Mouse (Mus musculus): ENCODE results near the gene Col5a1.

Gene Col5a1

DNA sequence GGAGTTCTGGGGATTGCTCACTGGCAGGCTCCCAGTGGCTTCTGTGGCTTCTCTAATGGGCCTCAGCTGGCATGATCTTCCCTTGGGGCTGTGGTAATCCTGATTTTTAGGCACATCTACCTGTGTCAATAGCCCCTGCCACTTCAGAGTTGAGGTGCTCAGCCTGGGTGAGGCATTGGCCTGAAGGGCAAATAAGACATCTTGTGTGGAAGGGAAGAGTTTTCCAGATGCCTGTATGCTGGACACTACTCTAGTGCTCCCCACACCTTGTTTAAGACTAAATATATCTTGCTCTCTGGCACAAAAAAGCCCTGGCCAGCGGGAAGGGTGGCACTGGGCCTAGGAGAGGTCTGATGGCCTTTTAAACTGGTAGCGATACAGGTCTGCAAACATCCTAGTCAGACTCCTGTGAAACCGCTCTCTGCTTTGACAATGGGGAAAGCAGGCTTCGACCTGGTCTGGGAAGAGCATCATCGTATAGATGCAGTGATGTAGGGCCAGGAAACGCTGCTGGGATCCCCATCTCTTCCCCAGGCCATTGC lies 33.2 kb downstream of the Col5a1 start:
- no peak for DNase-seq (ENCODE audit: low spot score in 2 of 2)

DNA sequence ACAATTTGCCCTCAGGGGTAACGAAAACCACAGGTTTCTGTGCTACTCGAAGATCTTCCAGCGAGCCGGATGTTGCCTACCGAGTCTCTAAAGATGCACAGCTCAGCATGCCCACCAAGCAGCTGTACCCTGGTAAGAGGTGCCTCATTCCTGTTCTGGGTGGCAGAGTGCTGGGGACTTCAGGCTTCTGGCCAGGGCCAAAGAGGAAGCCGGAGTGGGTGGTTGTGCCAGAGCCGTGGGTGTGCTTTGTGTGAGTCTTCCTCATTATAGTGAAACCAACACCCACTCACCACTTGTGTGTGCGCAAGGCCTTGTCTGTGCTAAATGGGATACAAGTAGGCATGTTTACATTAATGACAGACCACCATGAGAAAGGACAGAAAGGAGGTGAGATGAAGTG lies 35.8 kb downstream of the Col5a1 start:
- no peak for DNase-seq (ENCODE audit: low spot score in 2 of 2)

DNA sequence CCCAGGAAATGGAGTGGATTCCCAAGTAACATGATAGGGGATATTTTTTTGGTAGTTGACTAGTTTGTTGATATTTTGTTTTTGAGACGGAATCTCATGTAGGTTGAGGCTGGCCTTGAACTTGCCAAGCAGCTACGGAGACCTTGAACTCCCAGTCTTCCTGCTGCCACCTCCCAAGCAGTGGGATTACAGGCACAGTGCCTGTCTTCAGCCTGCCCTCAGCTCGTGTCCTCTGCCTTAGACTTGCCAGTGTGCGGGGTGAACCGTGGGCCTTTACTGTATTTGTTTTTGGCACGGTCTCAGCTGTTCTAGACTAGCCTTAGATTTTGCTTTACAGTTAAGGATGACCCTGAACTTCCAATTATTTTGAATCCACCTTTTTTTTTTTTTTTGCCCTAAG lies 37.5 kb downstream of the Col5a1 start:
- DNase-seq (ENCODE audit: low spot score in 2 of 2): no peak

DNA sequence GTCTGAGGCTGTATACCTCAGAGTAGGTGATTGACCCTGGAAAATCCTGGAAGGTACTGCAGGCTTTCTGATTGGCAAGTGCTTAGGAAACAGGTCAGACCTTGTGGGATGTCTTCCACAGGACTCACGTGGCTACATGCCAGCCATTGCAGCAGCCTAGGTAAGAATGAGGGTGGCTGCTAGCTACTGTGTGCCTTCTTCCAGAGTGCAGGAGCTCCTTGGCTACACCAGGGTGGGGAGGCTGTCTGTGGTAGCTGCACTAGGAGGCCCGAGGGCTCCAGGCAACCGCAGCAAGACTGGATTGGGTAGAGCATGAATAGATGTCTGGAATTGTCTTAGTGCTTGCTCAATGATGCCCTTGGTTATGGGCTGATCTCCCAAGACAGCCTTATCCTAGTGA lies 38.2 kb downstream of the Col5a1 start:
- no peak for DNase-seq (ENCODE audit: low spot score in 2 of 2)

- no peak for DNase-seq (ENCODE audit: low spot score in 2 of 2)
These were observed 40.4 kb downstream of the Col5a1 start for GRCm38 (mm10) chr2:27926478-27927165.

DNA sequence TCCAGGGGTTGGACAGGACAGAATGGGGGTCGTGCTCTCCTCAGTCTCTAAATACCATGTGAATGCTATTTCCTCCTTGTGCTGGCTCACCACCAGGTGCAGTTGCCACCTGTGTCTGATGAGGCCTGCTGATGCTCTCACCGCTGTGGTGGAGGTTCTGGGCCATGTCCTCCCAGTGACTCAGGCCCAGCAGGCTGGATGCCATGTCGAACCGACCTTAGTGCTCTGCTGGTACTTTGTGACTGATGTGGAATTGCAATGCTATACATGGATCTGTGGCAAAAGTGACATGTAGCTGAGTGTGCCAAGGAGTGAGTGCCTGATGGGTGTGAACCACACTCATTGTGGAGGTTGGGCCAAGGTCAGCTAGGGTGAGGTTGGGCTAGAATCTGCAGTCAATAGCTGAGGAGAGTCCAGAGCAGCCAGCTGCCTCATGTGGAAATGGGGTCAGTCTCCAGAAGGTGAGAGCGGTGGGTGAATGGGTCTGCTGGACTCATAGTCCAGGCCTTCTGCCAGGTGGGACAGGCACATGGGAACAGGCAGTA lies 44.3 kb downstream of the Col5a1 start:
- no peak for DNase-seq (ENCODE audit: low spot score in 2 of 2)

DNA sequence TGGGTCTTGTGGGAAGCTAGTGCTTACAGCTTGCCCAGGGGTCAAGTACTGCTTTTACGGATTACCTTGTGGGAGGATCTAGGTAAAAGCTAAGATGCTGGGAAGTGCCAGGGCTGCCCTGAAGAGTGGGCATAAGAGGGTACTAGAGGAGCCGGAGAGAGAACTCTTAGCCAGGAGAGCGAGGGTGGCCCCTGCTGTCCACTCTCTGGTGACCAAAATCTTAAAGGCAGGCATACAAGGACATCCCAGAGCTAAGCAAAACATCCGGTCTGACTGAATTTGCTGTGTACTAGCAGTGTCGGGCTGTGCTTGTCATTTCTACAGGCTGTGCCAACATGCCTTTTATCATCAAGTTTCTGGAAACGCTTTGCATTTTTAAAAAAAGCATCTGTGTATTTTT lies 44.9 kb downstream of the Col5a1 start:
- DNase-seq (ENCODE audit: low spot score in 2 of 2): no peak

DNA sequence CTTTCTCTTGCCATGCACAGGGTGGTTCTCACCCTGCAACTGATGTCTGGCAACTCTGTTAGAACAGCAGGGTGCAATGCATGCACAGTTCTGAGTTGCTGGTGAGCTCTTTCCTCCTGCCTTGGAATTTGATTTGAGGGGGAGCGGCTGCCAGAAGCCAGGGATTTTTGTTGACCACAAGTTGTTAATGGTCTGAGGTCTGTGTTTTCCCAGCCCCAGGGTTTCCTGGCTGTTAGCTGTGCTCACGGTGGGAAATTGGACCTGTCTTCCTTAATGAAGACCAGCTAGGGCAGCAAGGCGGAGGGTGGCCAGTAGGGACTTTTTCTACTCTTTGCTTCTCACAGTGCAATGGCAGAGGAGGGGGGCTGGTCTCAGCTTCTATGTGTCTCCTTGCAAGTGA lies 45.7 kb downstream of the Col5a1 start:
- no peak for DNase-seq (ENCODE audit: low spot score in 2 of 2)

- no peak for DNase-seq (ENCODE audit: low spot score in 2 of 2)
These were observed 48.0 kb downstream of the Col5a1 start for GRCm38 (mm10) chr2:27934269-27934668.

GRCm38 (mm10) chr2:27934831-27935230 lies 48.6 kb downstream of the Col5a1 start:
- DNase-seq (ENCODE audit: low spot score in 2 of 2): no peak

DNA sequence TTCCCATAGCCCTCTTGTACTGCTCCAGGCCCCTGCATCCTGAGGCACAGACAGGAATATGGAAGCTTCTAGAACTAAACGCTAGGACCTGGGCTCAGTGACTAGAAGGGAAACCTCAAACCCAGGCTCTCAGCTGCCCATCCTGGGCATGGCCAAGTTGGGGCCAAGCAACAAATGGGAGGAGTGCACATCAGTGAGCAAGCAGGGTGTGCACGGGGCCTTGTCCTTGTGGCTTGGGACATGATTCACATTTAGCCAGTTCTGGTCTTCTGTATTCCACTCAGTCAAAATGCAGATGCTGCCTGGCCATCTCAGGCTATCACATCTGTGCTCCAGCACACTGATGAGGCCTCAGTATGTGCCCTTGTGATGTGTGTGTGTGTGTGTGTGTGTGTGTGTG lies 49.2 kb downstream of the Col5a1 start:
- no peak for DNase-seq (ENCODE audit: low spot score in 2 of 2)

DNA sequence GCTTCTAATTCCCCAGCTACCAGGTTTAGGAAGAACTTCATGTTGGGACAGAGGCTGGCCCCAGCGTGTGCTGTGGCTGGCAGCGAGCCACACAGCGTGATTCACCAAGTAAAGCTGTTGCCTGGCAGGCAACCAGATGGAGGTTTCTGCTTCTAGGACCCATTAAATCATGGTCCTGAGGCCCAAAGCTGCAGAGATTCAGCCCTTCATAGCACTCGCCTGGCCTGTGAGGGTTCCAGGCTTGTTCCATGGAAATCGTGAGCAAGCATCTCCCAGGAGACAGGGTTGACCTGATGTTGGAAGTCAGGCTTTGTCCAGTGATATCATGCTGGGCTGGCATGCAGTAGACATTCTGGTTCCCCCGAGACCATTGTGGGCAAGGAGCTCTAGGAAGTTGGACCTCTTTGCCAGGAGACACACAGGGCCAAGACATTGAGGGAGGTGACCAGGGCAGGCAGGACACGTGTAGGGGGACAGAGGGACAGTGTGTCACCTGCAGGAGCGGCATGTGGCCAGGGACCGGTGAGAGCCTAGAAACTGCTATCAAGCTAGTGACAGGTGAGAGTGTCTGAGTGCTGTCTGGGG lies 50.5 kb downstream of the Col5a1 start:
- DNase-seq (ENCODE audit: low spot score in 2 of 2): no peak

- DNase-seq (ENCODE audit: low spot score in 2 of 2): no peak
These were observed 53.2 kb downstream of the Col5a1 start for GRCm38 (mm10) chr2:27939433-27939832.

GRCm38 (mm10) chr2:27940144-27940543 lies 53.9 kb downstream of the Col5a1 start:
- no peak for DNase-seq (ENCODE audit: low spot score in 2 of 2)

GRCm38 (mm10) chr2:27947252-27947651 lies 61.0 kb downstream of the Col5a1 start:
- DNase-seq (ENCODE audit: low spot score in 2 of 2): no peak

DNA sequence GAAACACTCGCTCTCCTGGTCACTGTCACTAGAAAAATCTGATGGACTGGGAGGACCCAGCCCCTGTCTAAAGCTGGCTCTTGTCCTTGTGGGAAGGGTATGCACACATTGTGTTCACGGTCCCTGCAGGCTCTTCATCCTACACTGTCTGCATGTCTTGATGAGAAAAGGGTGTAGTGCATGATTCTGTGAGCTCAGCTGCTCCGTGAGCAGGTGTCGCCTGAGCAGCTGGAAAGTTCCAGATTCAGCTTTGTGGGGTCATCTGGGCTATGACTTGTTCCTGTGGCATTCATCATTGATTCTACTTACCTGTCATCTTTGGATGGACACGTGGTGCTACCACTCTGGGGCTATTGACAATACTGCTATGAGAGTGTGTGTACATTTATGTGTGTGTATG lies 61.7 kb downstream of the Col5a1 start:
- DNase-seq (ENCODE audit: low spot score in 2 of 2): no peak

DNA sequence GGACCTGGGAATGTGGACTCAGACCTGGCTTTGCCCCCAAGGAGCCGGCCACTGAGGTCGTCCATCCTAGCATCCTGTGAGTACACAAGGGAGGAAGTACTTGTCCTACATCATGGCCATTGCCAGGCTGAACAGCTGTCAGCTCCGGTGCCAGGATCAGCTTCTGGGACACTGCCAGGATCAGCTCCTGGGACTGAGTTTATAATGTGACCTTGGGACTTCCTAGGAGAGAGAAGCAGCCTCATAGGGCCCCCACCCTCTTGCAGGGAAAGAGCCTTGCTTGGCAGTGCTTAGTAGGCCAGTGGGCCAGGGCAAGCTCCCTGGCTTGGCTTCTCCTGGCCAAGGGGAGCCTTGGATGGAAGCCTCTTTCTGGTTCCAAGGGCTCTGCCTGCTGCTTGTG lies 67.6 kb downstream of the Col5a1 start:
- no peak for DNase-seq (ENCODE audit: low spot score in 2 of 2)

- no peak for DNase-seq (ENCODE audit: low spot score in 2 of 2)
These were observed 68.7 kb downstream of the Col5a1 start for GRCm38 (mm10) chr2:27954924-27955323.

DNA sequence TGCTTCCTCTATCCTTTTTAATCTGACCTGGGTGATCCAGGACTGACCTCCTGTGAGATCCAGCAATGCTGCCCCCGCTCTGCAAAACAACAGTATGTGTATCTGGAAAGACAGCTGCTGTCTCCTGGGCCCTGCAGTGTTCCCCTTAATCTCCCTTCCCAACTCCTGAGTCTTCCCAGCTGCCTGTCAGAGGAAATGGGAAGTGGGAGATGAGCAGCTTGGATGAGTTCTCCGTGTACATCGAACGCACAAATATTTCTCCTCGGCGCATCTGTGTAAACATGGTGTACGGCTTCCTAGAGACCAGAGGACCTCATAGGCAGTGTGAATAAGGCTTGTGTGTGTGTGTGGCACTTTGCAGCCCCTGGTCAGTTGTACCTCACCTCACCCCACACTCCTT lies 70.5 kb downstream of the Col5a1 start:
- no peak for DNase-seq (ENCODE audit: low spot score in 2 of 2)

DNA sequence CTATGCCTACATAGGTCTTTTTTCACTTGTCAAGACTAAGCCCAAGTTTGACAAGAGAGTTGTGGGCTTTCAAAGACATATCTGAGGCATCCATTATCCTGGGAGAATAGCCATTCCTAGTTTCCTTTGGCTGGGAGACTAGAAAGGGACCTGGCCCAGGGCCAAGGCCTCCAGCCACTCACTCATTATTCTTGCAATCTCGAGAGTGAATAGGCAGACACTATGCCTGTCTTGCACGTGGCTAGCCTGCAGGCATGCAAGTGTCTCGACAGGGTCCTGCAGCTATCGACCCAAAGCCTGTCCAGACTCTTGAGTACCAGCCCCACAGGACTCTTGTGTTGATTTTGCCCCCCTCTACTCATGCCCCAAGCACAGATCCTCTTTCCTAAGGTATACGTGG lies 71.0 kb downstream of the Col5a1 start:
- no peak for DNase-seq (ENCODE audit: low spot score in 2 of 2)

- no peak for DNase-seq (ENCODE audit: low spot score in 2 of 2)
These were observed 73.0 kb downstream of the Col5a1 start for GRCm38 (mm10) chr2:27959275-27959674.

GRCm38 (mm10) chr2:27961190-27961589 lies 75.0 kb downstream of the Col5a1 start:
- no peak for DNase-seq (ENCODE audit: low spot score in 2 of 2)

GRCm38 (mm10) chr2:27962406-27962805 lies 76.2 kb downstream of the Col5a1 start:
- no peak for DNase-seq (ENCODE audit: low spot score in 2 of 2)

Data from spleen, postnatal 14 days (tissue).